Mouse (Mus musculus): ENCODE measurements around the gene Cdc40. TPM values are rescaled to one million over a fixed set of nuclear protein-coding genes. Genes with fewer than 3 reads are reported as not detected.

The Cdc40 gene
- total and polyA plus RNA-seq, 3 experiments: 7.1 to 84.7 (median 25.7) TPM

- Histone ChIP-seq H3K36me3 (replicated peaks) (no peaks in the 10 kb centered on the region), H3K27me3 (ENCODE audit: insufficient read depth, low read length) (no peaks in the 10 kb centered on the region), H3K9me3 (replicated peaks) (no peaks in the 10 kb centered on the region), H3K4me1 (ENCODE audit: insufficient read depth, low read depth, low read length) (no peaks in the 10 kb centered on the region), H3K4me3 (ENCODE audit: low read depth, low read length) (no peak overlapping the region)
- TF ChIP-seq GATA2 (IDR thresholded peaks at IDR 0.05; ENCODE audit: borderline replicate concordance, low read depth, low read length) (no peak), GATA1 (IDR thresholded peaks at IDR 0.05; ENCODE audit: borderline replicate concordance, low read length) (no peak), POLR2AphosphoS5 (IDR thresholded peaks at IDR 0.05; ENCODE audit: insufficient replicate concordance, low read depth, low read length) (no peak), TAL1 (conservative IDR thresholded peaks at IDR 0.05; ENCODE audit: low read depth, low read length) (no peak), CTCF (IDR thresholded peaks at IDR 0.05; ENCODE audit: low read depth, low read length) (no peak)
- DNase-seq (ENCODE audit: low spot score): no peak
- ATAC-seq (ENCODE audit: extremely low read depth, insufficient number of reproducible peaks, low FRiP score, poor library complexity, severe bottlenecking): no peak
Observed at GRCm38 (mm10) chr10:40906802-40907201, 23.7 kb upstream of the Cdc40 start.

GRCm38 (mm10) chr10:40906131-40906530 lies 23.0 kb upstream of the Cdc40 start:
- H3K4me3 ChIP-seq (ENCODE audit: low read depth, low read length): no peak overlapping the region
- no peak for ATAC-seq (ENCODE audit: extremely low read depth, insufficient number of reproducible peaks, low FRiP score, poor library complexity, severe bottlenecking)

GRCm38 (mm10) chr10:40901786-40902185 lies 18.7 kb upstream of the Cdc40 start:
- no peaks in the 10 kb centered on the region for H3K36me3 ChIP-seq (replicated peaks)
- H3K9me3 ChIP-seq (replicated peaks): no peaks in the 10 kb centered on the region
- H3K4me3 ChIP-seq (ENCODE audit: low read depth, low read length): no peak overlapping the region
- no peaks in the 10 kb centered on the region for H3K4me1 ChIP-seq (ENCODE audit: insufficient read depth, low read depth, low read length)
- no peak for ATAC-seq (ENCODE audit: extremely low read depth, insufficient number of reproducible peaks, low FRiP score, poor library complexity, severe bottlenecking)
- no peak for TF ChIP-seq GATA2 (IDR thresholded peaks at IDR 0.05; ENCODE audit: borderline replicate concordance, low read depth, low read length)
- TF ChIP-seq CTCF (IDR thresholded peaks at IDR 0.05; ENCODE audit: low read depth, low read length): no peak
- no peak for TF ChIP-seq TAL1 (conservative IDR thresholded peaks at IDR 0.05; ENCODE audit: low read depth, low read length)
- no peak for TF ChIP-seq POLR2AphosphoS5 (IDR thresholded peaks at IDR 0.05; ENCODE audit: insufficient replicate concordance, low read depth, low read length)
- no peak for TF ChIP-seq GATA1 (IDR thresholded peaks at IDR 0.05; ENCODE audit: borderline replicate concordance, low read length)
- no peaks in the 10 kb centered on the region for H3K27me3 ChIP-seq (ENCODE audit: insufficient read depth, low read length)
- no peak for DNase-seq (ENCODE audit: low spot score)

More at GRCm38 (mm10) chr10:40906131-40906530, 23.0 kb upstream of the Cdc40 start:
- no peaks in the 10 kb centered on the region for H3K9me3 ChIP-seq (replicated peaks)
- no peak for TF ChIP-seq GATA1 (IDR thresholded peaks at IDR 0.05; ENCODE audit: borderline replicate concordance, low read length)
- no peak for DNase-seq (ENCODE audit: low spot score)
- H3K27me3 ChIP-seq (ENCODE audit: insufficient read depth, low read length): no peaks in the 10 kb centered on the region
- no peaks in the 10 kb centered on the region for H3K4me1 ChIP-seq (ENCODE audit: insufficient read depth, low read depth, low read length)
- no peaks in the 10 kb centered on the region for H3K36me3 ChIP-seq (replicated peaks)

- Histone ChIP-seq H3K4me1 (ENCODE audit: insufficient read depth, low read depth, low read length) (no peaks in the 10 kb centered on the region), H3K27me3 (ENCODE audit: insufficient read depth, low read length) (no peaks in the 10 kb centered on the region), H3K36me3 (replicated peaks) (no peaks in the 10 kb centered on the region), H3K9me3 (replicated peaks) (no peaks in the 10 kb centered on the region), H3K4me3 (ENCODE audit: low read depth, low read length) (no peak overlapping the region)
- DNase-seq (ENCODE audit: low spot score) (no peak), ATAC-seq (ENCODE audit: extremely low read depth, insufficient number of reproducible peaks, low FRiP score, poor library complexity, severe bottlenecking) (no peak)
- TF ChIP-seq POLR2AphosphoS5 (IDR thresholded peaks at IDR 0.05; ENCODE audit: insufficient replicate concordance, low read depth, low read length): no peak
- no peak for TF ChIP-seq CTCF (IDR thresholded peaks at IDR 0.05; ENCODE audit: low read depth, low read length)
- no peak for TF ChIP-seq GATA1 (IDR thresholded peaks at IDR 0.05; ENCODE audit: borderline replicate concordance, low read length)
- no peak for TF ChIP-seq GATA2 (IDR thresholded peaks at IDR 0.05; ENCODE audit: borderline replicate concordance, low read depth, low read length)
- no peak for TF ChIP-seq TAL1 (conservative IDR thresholded peaks at IDR 0.05; ENCODE audit: low read depth, low read length)
Observed at GRCm38 (mm10) chr10:40896656-40897055, 13.5 kb upstream of the Cdc40 start.

GRCm38 (mm10) chr10:40895765-40896164 lies 12.7 kb upstream of the Cdc40 start:
- Histone ChIP-seq H3K4me3 (ENCODE audit: low read depth, low read length) (no peak overlapping the region), H3K36me3 (replicated peaks) (no peaks in the 10 kb centered on the region), H3K4me1 (ENCODE audit: insufficient read depth, low read depth, low read length) (no peaks in the 10 kb centered on the region), H3K27me3 (ENCODE audit: insufficient read depth, low read length) (no peaks in the 10 kb centered on the region), H3K9me3 (replicated peaks) (no peaks in the 10 kb centered on the region)
- ATAC-seq (ENCODE audit: extremely low read depth, insufficient number of reproducible peaks, low FRiP score, poor library complexity, severe bottlenecking) (no peak), DNase-seq (ENCODE audit: low spot score) (no peak)
- TF ChIP-seq GATA2 (IDR thresholded peaks at IDR 0.05; ENCODE audit: borderline replicate concordance, low read depth, low read length) (no peak), POLR2AphosphoS5 (IDR thresholded peaks at IDR 0.05; ENCODE audit: insufficient replicate concordance, low read depth, low read length) (no peak), TAL1 (conservative IDR thresholded peaks at IDR 0.05; ENCODE audit: low read depth, low read length) (no peak), CTCF (IDR thresholded peaks at IDR 0.05; ENCODE audit: low read depth, low read length) (no peak), GATA1 (IDR thresholded peaks at IDR 0.05; ENCODE audit: borderline replicate concordance, low read length) (no peak)

- H3K27me3 ChIP-seq (ENCODE audit: insufficient read depth, low read length): no peaks in the 10 kb centered on the region
- H3K4me3 ChIP-seq (ENCODE audit: low read depth, low read length): no peak overlapping the region
- TF ChIP-seq CTCF (IDR thresholded peaks at IDR 0.05; ENCODE audit: low read depth, low read length) (no peak), POLR2AphosphoS5 (IDR thresholded peaks at IDR 0.05; ENCODE audit: insufficient replicate concordance, low read depth, low read length) (no peak), TAL1 (conservative IDR thresholded peaks at IDR 0.05; ENCODE audit: low read depth, low read length) (no peak), GATA2 (IDR thresholded peaks at IDR 0.05; ENCODE audit: borderline replicate concordance, low read depth, low read length) (no peak)
- H3K9me3 ChIP-seq (replicated peaks): no peaks in the 10 kb centered on the region
- ATAC-seq (ENCODE audit: extremely low read depth, insufficient number of reproducible peaks, low FRiP score, poor library complexity, severe bottlenecking): no peak
- H3K36me3 ChIP-seq (replicated peaks): no peaks in the 10 kb centered on the region
- peaks cover 5% of the 10 kb centered on the region for H3K4me1 ChIP-seq (ENCODE audit: insufficient read depth, low read depth, low read length)
- no peak for DNase-seq (ENCODE audit: low spot score)
Observed at GRCm38 (mm10) chr10:40889146-40889545, 6.0 kb upstream of the Cdc40 start.

GRCm38 (mm10) chr10:40887316-40887715 lies 4.2 kb upstream of the Cdc40 start:
- ATAC-seq (ENCODE audit: extremely low read depth, insufficient number of reproducible peaks, low FRiP score, poor library complexity, severe bottlenecking) (no peak), DNase-seq (ENCODE audit: low spot score) (no peak)
- Histone ChIP-seq H3K9me3 (replicated peaks) (no peaks in the 10 kb centered on the region), H3K27me3 (ENCODE audit: insufficient read depth, low read length) (no peaks in the 10 kb centered on the region), H3K4me1 (ENCODE audit: insufficient read depth, low read depth, low read length) (peaks cover 8% of the 10 kb centered on the region), H3K36me3 (replicated peaks) (no peaks in the 10 kb centered on the region), H3K4me3 (ENCODE audit: low read depth, low read length) (no peak overlapping the region)
- TF ChIP-seq POLR2AphosphoS5 (IDR thresholded peaks at IDR 0.05; ENCODE audit: insufficient replicate concordance, low read depth, low read length) (no peak), GATA2 (IDR thresholded peaks at IDR 0.05; ENCODE audit: borderline replicate concordance, low read depth, low read length) (no peak)

Measured in G1E (cell line).